Mouse (Mus musculus): Measurements from ENCODE around the gene Mael. TPM values are rescaled to one million over a fixed set of nuclear protein-coding genes. Genes with fewer than 3 reads are reported as not detected.

The Mael gene
- total RNA-seq, 2 experiments from 2014 or later: not detected

- peak; percentile 55 to 85 for DNase-seq (ENCODE audit: low spot score in 2 of 2)
Measured at GRCm38 (mm10) chr1:166160569-166161445, 77.7 kb downstream of the Mael start.

GRCm38 (mm10) chr1:166160111-166160510, 78.4 kb downstream of the Mael start:
- DNase-seq (ENCODE audit: low spot score in 2 of 2): no peak
- intact Hi-C loops (cut with DNase I): loop anchor here (1.0 to 5.0 kb wide), 3 partner anchors 92 to 202 kb away; partner anchors contain the start of gene Ildr2

More at GRCm38 (mm10) chr1:166160569-166161445, 77.7 kb downstream of the Mael start:
- intact Hi-C loops (cut with DNase I): loop anchor here (1.0 to 5.0 kb wide), 3 partner anchors 91 to 201 kb away; partner anchors contain the start of gene Ildr2

DNA sequence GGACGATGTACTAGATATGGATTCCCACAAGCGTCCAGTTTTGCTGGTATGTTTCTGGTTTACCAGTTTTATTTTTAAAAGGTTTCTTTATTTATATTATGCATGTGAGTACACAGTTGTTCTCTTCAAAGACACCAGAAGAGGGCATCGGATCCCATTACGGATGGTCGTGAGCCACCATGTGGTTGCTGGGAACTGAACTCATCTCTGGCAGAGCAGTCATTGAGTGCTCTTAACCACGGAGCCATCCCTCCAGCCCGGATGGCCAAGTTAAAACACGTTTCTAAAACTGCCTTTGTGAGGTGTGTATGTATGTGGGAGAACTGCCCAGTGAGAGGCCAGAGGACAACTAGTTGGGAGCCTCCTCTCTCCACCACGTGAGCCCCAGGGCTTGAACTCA, 79.9 kb downstream of the Mael start:
- intact Hi-C loops (cut with DNase I): no loop called here
- no peak for DNase-seq (ENCODE audit: low spot score in 2 of 2)

DNA sequence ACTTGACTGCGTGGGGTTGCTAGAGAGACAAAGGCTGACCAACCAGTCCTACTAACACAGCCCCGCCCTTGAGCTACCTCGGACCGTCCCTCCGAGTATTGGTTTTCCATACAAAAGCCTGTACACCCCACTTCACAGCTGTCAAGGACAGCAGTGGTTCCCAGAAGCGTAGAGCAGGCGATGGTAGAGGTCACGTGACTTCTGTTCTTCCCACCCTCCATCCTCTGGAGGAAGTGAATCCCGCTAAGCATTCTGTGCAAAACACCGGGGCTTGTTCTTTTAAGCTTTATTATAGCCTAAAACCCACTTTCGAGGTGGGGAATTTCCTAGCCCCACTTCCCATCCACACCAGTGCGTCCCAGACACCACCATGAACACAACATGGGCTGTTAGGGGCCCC, 80.8 kb downstream of the Mael start:
- DNase-seq (ENCODE audit: low spot score in 2 of 2): no peak
- intact Hi-C loops (cut with DNase I): no loop called here

DNA sequence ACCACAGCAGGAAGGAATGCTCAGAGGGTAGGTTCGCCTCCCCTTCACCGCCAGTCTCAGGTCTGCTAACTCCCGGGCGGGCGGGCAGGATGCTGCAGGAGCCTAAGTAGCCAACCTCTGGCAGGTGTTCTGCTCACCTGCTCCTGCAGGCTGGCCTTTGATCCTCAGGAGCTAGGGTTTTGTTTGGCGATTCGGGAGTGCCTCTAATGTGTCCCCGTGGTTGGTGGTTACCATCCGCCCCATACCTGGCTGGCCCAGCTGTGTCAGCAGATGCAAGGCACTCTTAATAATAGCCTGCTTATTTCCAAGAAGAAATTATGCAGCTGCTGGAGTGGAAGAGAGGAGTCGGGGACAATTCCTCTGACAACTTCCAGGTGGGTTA, 83.4 kb downstream of the Mael start:
- no peak for DNase-seq (ENCODE audit: low spot score in 2 of 2)
- intact Hi-C loops (cut with DNase I): no loop called here

DNA sequence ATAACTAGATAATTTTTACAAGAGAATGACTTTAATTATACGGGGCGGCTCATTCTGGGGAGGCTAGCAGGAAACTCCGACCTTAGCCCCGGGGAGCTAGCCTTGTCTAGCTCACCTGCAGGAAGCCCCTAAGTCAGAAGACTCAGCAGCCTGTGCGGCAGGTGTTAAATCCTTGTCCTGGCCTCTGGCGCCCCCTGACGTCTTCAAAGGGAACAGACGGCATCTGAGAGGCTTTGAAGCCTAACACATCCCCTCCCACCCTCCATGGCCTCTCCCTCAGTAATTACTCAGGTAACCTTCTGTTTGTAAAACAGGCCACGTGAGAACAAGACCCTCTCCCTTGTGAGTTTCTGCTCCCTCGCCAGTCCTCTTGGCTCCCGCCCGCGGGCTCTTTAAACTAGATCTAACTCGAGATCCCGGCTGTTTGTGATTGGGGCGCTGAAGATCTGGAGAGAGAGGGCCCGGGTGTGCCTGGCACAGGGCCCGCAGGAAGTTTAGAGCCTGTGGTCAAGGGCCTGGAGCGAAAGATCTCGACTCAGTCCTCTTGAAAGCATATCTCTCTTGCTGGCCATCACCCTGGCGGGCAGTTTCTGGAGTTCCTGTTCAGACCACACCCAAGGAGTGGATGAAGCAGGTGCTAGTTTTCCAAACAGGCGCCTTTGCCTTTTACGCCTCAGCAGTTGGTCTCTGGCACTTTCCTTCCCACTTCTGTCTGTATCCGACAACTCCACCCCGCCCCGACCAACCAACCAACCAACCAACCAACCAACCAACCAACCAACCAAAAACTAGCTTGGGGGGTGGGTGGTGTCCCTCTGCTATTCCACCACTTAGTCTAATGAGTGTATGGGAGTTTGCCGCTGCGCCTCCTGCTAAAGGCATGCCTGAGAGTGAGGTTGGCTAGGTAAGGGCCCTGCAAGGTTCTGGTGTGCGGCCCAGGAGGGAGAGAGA, 84.1 kb downstream of the Mael start:
- peak; percentile 68 to 86 for DNase-seq (ENCODE audit: low spot score in 2 of 2)
- intact Hi-C loops (cut with DNase I): loop anchor here (1.0 to 5.0 kb wide), 2 partner anchors 107 to 379 kb away; no protein-coding TSS in a partner anchor

DNA sequence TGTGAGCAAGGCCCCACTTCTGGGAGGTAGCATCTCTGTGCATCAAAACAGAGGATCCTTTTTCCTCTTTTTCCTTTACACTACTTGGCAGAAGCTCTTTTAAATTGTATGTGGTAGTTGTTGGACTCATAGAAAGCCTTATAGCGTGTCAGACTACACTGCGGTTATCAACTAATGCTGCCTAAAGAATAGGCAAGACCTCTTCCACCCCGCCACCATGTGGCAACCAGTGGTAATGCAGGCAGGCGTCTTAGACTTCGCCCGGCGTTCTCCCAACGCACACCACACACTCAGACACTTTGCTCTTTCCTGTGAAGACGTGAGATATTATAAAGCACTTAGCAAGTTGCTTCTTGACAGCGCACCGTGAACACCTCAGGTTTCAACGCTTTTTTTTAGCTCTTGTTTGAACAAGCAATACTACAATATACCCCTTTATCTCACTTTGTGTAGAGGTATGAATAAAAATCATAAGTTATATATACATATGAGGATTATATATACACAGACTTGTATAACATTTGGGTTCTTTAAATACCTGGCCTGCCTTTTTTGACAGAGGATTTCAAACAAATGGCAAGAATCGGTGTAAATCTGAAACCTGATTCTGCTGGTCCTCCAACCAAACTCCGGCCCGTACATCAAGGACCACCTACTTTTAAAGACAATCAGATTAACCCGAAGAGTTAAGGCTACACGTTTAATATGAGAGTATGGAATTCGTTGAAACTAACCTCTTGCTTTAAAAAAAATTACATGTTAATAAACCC, 85.0 kb downstream of the Mael start:
- peak; percentile 91 to 94 for DNase-seq (ENCODE audit: low spot score in 2 of 2)
- intact Hi-C loops (cut with DNase I): loop anchor here (1.0 to 5.0 kb wide), 4 partner anchors 106 to 378 kb away; partner anchors contain the start of gene Pou2f1

GRCm38 (mm10) chr1:166152034-166152433, 86.5 kb downstream of the Mael start:
- DNase-seq (ENCODE audit: low spot score in 2 of 2): no peak
- intact Hi-C loops (cut with DNase I): loop anchor here (2.0 to 5.0 kb wide), 3 partner anchors 105 to 371 kb away; partner anchors contain the start of gene Pou2f1

- intact Hi-C loops (cut with DNase I): loop anchor here (5.0 kb wide), 1 partner anchor 104 kb away; no protein-coding TSS in a partner anchor
- DNase-seq (ENCODE audit: low spot score in 2 of 2): no peak
Measured at GRCm38 (mm10) chr1:166151341-166151740, 87.2 kb downstream of the Mael start.

Other genes starting within 250 kb of the Mael start
- gene Pou2f1, start 236.1 kb downstream of the Mael start, total RNA-seq (2021): 10 to 100 TPM; 14.2 to 18.0 TPM
- under 1 TPM; 0.35 to 0.55 TPM for gene Dusp27, start 110.8 kb downstream of the Mael start, total RNA-seq (2021)
- not detected for gene Gpa33, start 108.5 kb downstream of the Mael start, total RNA-seq (2021)
- gene Ildr2, start 15.4 kb upstream of the Mael start, total RNA-seq (2021): 100 to 1,000 TPM; 146 to 166 TPM
- gene Tada1, start 140.3 kb upstream of the Mael start, total RNA-seq (2021): 10 to 100 TPM; 26.7 to 31.1 TPM
- gene Pogk, start 171.1 kb upstream of the Mael start, total RNA-seq (2021): 10 to 100 TPM; 31.5 to 31.9 TPM

Data from left cerebral cortex, postnatal 14 days (tissue).